Mouse (Mus musculus) left cerebral cortex, adult 2 months (tissue): ENCODE data around the gene Ranbp9. TPM values are rescaled to one million over a fixed set of nuclear protein-coding genes. Genes with fewer than 3 reads are reported as not detected.

Source experiments
- DNase-seq, 2 experiments: peaks; one replicate each; pipeline ENCODE4 v3.0.0; 2021 to 2022; ENCODE audit warnings: low spot score in 2 of 2, mixed read lengths in 1 of 2; ENCODE audit errors: extremely low spot score in 1 of 2
- H3K27ac ChIP-seq: fragments of 200-600 bp; 2 replicates; pipeline ENCODE4 v1.8.1; 2022
- H3K4me3 ChIP-seq: fragments of 200-600 bp; 2 replicates; pipeline ENCODE4 v1.8.1; 2022
- CTCF ChIP-seq: fragments of 200-600 bp; IDR thresholded peaks from 2 replicates; pipeline ENCODE4 v1.8.1; 2022; ENCODE audit warnings: antibody characterized with exemption, mild to moderate bottlenecking, moderate library complexity
- intact Hi-C: fragments of 180-260 bp; cut with DNase I; formaldehyde crosslinking; loops from one replicate; pipeline ENCODE4 v1.15.1; 2025
- total RNA-seq, 2 experiments: library from RNA; stranded (reverse); gene quantifications; 2 replicates each; pipeline ENCODE4 v1.2.3; 2021

Gene Ranbp9
- total RNA-seq, 2 experiments from 2014 or later: 102 to 105 TPM

DNA sequence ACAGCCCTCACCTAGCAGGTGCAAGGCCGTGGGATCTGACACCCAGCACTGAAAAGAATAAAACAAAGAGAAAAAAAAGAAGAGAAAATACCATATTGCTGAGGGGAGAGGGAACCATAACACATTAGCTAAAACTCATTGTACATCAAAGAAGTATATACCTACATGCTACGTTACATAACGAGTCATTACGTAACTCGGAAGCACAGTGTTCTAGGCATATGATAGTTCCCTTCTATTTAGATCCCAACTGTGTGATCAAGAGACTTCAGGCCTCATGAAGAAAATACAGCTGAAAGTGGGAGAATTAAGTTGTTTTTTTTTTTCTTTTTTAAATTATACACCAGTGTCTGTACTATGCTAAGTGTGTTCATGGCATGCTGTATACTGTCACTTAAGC lies 35.0 kb upstream of the Ranbp9 start:
- intact Hi-C loops: loop anchor here (5.0 kb wide), 1 partner anchor 34 kb away; the partner anchor contains the start of gene Ranbp9
- no peak for DNase-seq
- Histone ChIP-seq H3K4me3 (no peak overlapping the region), H3K27ac (peak overlapping the region; percentile 85)
- TF ChIP-seq CTCF: no peak

DNA sequence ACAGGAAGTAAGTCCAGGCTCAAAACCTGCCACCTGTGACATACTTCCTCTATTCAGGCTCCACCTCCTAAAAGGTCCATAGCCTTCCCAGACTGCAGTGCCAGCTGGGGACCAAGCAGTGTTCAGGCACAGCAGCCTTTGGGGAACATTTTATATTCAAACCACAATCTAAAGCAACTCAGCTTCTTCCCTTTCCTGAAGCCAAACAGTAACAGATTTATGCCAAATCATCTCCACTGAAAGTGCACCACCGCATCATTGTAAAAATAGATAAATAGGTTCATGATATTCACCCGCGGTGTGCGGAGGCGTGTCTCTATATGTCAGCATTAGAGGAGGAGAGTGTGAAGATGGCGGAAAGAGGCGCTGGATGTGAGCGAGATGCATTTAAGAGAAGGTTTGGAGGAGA lies 33.9 kb upstream of the Ranbp9 start:
- Histone ChIP-seq H3K4me3 (no peak overlapping the region), H3K27ac (peak overlapping the region; percentile 85)
- DNase-seq: no peak
- intact Hi-C loops: loop anchor here (5.0 kb wide), 1 partner anchor 33 kb away; the partner anchor contains the start of gene Ranbp9
- TF ChIP-seq CTCF: no peak

DNA sequence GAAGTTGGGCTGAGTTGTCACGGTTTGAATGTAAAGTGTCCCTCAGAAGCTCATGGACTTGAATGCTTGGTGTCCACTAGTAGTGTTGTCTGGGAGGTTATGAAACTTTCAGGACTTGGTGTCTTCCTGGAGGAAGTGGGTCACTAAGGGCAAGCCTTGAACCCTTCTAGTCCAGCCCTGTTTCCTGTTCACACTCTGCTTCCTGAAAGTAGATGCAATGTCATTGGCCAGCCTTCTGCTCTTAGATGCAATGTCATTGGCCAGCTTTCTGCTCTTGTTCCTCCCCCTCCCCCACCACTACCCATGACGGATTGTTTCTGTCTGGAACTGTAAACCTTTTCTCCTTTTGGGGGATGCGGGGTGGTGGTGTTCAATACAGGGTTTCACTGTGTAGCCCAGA lies 31.7 kb upstream of the Ranbp9 start:
- no peak for DNase-seq
- H3K4me3 ChIP-seq: no peak overlapping the region
- no peak for TF ChIP-seq CTCF
- no peak overlapping the region for H3K27ac ChIP-seq
- intact Hi-C loops: no loop called here

DNA sequence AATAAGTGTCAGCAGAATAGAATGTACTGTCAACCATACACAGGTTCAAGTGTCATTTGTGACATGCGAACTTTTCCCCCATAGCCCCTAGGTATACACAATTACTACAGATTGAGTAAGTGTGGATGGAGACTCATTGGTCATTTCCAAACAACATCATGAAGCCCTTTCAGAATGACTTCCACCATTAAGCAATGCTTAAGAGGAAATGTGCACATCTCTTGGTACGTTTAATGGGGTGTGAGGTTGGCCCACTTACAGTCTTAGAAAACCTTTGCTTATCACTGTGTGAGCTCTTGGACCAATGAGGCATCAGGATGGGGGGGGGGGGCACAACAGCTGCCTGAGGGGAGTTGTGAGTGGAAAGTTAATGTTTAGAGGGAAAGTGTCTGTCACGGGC lies 24.7 kb upstream of the Ranbp9 start:
- TF ChIP-seq CTCF: no peak
- intact Hi-C loops: no loop called here
- H3K4me3 ChIP-seq: no peak overlapping the region
- no peak overlapping the region for H3K27ac ChIP-seq
- DNase-seq: no peak

DNA sequence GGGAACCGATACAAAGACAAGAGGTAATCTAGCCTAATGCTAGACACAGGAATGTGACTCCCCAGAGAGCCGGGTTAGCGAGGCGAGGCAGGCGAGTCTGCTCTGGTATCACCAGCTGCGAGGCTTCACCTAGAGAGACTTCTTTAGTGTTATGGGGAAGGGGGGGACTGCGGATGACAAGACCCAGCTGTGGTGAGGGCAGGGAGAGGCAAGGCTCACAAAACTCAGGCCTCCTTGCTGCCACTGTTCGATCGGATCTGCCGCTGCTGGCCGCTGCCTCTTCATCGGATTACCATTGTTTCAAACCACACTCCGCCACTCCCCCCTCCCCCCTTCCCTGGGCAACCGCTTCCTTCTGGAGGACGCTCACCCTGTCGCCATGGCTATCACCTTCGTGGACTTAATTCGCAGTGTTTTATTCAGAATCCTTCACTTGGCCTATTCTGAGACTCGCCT lies 22.3 kb upstream of the Ranbp9 start:
- Histone ChIP-seq H3K4me3 (no peak overlapping the region), H3K27ac (no peak overlapping the region)
- TF ChIP-seq CTCF: no peak
- no peak for DNase-seq
- intact Hi-C loops: no loop called here

DNA sequence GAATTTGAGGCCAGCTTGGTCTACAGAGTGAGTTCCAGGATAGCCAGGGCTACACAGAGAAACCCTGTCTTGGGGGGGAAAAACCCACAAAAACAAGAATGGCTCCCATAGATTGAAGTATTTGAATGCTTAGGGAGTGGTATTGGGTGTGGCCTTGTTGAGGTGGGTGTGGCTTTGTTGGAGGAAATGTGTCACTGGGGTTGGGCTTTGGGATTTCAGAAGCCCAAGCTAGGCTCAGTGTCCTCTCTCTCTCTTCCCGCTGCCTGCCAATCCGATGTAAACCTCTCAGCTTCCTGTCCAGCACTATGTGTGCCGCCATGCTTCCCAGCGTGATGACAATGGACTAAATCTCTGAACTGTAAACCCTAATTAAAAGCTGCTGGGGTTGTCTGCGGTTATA lies 20.5 kb upstream of the Ranbp9 start:
- intact Hi-C loops: no loop called here
- no peak for DNase-seq
- Histone ChIP-seq H3K4me3 (no peak overlapping the region), H3K27ac (no peak overlapping the region)
- TF ChIP-seq CTCF: no peak

DNA sequence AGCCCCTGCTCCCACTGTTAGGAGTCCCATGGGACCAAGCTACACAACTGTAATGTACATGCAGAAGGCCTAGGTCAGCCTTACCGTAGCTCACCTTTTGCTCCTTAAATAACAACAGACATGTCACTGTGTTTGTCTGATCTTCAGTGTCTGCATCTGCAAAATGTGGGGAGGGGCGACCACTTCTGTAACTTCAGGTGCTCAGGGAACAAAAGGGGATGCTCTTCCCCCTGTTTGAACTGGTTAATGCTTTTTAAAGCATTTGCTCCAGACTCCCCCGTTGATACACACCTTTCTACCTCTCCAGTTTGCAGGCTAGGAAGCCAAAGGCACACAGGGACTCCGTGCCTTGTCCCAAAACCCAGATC lies 19.4 kb upstream of the Ranbp9 start:
- Histone ChIP-seq H3K4me3 (no peak overlapping the region), H3K27ac (no peak overlapping the region)
- intact Hi-C loops: no loop called here
- TF ChIP-seq CTCF: no peak
- no peak for DNase-seq

DNA sequence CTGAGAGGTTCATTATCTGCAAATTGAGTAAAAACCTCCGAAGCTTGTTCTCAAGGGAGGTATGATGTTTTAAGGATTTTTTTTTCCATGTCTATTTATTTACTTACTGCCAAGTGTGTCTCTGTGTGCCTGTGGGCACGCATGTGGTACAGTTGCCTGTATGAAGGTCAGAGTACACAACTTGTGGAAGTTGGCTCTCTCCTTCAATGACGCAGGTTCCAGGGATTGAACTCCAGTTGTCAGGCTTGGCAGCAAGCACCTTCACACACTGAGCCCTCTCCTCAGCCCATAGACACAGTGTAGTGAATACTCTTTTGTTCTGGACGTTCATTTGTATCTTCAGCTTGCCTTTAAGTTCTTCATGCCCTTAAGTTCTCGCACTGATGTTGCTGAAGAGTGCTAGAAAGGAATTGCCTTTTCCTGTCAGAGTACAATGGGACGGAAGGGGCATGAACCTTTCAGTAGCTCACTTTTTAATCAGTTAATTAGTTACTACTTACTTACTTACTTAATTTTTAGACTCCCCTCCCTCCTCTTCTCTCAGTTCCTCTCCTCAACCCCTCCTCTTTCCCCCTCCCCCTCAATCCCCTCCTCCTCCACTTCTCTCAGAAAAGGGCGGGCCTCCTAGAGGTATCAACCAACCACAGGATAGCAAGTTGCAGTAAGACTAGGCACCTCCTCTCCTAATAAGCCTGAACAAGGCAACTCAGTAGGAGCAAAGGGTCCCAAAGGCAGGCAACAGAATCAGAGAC lies 18.8 kb upstream of the Ranbp9 start:
- DNase-seq: no peak
- intact Hi-C loops: no loop called here
- no peak for TF ChIP-seq CTCF
- H3K4me3 ChIP-seq: no peak overlapping the region
- no peak overlapping the region; the same call in 1 of the 2 replicates for H3K27ac ChIP-seq

DNA sequence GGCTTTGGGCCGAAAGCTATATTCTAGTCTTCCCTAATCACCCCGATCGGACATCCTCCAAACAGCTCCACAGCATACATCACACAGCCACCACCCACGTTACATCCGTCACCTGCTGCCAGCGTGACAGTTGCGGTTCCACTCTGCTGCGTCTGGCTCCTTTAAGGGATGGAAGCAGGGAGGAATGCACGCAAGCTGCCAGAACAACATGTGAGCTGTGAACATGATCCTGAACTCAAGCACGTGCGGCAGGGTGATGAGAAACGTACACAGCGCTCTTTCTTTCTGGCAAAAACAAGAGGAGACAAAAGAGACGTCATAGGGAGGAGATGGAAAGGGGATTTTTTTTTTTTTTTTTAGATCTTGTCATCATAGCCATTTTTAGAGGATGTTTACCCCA lies 17.8 kb upstream of the Ranbp9 start:
- intact Hi-C loops: no loop called here
- peak; percentile 45 to 52 for DNase-seq
- Histone ChIP-seq H3K4me3 (no peak overlapping the region), H3K27ac (peak overlapping the region; percentile 63)
- TF ChIP-seq CTCF: no peak

DNA sequence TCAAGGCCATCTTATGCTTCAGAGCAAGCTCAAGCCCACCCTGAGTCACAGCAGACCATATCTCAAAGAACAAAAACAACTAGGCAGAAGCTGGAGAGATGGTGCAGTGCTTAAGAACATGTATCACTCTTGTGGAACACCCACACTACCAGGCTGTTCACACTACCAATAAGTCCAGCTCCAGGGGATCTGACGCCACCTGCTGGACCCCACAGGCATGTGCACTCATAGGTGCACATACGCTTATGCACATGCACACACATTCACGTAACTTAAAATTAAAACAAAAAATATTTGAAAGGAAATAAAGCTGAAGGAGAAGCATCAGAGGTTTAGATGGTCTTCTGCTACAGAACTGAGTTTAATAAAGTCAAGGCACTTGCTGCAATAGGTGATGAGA lies 16.7 kb upstream of the Ranbp9 start:
- DNase-seq: no peak
- H3K27ac ChIP-seq: no peak overlapping the region
- intact Hi-C loops: no loop called here
- TF ChIP-seq CTCF: peak; percentile 36
- H3K4me3 ChIP-seq: no peak overlapping the region

DNA sequence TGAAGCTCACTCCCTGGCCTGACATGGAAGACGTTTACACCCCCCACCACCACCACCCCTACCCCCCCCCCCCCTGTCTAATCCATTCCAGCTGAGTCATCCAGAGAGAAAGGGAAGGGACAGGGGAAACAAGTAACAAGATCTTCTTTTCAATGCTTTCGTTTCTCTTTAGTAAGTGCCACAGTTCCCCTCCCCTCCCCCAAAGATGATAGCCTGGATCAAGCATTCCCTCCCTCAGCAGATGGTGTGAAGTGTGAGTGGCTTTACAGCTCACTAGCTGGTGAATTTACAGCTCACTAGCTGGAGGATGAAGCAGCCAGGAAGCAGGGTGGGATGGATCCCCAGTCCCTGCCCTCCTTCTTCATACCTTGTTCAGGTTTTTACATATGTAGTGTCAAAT lies 15.6 kb upstream of the Ranbp9 start:
- no peak for TF ChIP-seq CTCF
- DNase-seq: no peak
- Histone ChIP-seq H3K27ac (0 out of 2 replicates have a peak overlapping the region, but pooled peaks have one; percentile 40), H3K4me3 (no peak overlapping the region)
- intact Hi-C loops: no loop called here

DNA sequence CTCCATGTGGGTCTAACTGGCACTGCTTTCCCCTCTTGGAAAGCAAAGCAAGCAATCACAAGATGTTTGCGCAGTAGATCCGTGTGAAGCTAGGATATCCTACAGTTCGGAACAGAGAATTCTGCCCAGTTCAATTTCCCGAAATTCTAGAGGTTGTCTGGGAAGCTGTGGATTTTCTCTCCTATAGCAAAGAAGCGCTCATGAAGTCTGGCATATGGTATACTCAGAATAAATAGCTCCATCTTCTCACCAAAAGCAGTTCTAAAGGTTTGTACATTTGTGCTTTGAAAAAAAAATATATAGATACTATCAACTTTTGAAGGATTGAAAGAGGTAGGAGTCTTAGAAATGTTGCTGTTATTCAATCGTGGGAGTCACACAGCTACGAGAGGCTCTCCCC lies 14.6 kb upstream of the Ranbp9 start:
- TF ChIP-seq CTCF: no peak
- DNase-seq: no peak

DNA sequence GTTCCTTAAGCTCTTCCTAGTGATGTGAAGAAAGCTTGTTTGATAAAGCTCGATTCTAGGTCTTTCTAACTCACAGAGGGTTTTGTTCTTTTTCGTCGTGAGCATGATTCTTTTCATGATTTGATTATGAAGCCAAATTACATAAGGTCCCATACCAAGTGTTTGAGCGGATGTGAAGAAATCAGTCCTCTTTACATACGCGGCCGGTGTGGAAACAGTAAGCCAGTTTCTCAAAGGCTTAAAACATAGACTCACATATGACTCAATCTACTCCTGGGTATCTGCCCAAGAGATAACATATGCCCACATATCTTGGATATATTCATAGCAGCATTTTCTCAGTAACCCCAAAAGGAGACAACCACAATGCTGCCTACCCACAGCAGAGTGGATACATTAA lies 12.6 kb upstream of the Ranbp9 start:
- no peak overlapping the region for H3K4me3 ChIP-seq
- DNase-seq: no peak

More for the DNA sequence above, 14.6 kb upstream of the Ranbp9 start:
- Histone ChIP-seq H3K27ac (peak overlapping the region; percentile 47; the same call in 1 of the 2 replicates), H3K4me3 (no peak overlapping the region)
- intact Hi-C loops: no loop called here

More for the DNA sequence above, 12.6 kb upstream of the Ranbp9 start:
- TF ChIP-seq CTCF: no peak
- intact Hi-C loops: no loop called here
- H3K27ac ChIP-seq: peak overlapping the region; percentile 44
